Mouse (Mus musculus) mouse trophoblast stem cell (cell line): ENCODE measurements around the gene Sct.
"Not testable (repeated sequence)": the region's sequence is repeated elsewhere in the genome, so short reads cannot be mapped to it uniquely, and the experiment has no call there.

Experiments
- in situ Hi-C, 2 experiments: fragments of 300-500 bp; cut with MseI, MboI; formaldehyde crosslinking; loops; 2 replicates in 1 of 2; 3 replicates in 1 of 2; pipeline ENCODE4 v1.15.1; 2025

Gene Sct

GRCm38 (mm10) chr7:141291921-141292582, 13.1 kb upstream of the Sct start, which contains the start of gene Drd4:
Gene Drd4, plus strand, starts transcription at chr7:141292006.
- in situ Hi-C loops = no loop called here

DNA sequence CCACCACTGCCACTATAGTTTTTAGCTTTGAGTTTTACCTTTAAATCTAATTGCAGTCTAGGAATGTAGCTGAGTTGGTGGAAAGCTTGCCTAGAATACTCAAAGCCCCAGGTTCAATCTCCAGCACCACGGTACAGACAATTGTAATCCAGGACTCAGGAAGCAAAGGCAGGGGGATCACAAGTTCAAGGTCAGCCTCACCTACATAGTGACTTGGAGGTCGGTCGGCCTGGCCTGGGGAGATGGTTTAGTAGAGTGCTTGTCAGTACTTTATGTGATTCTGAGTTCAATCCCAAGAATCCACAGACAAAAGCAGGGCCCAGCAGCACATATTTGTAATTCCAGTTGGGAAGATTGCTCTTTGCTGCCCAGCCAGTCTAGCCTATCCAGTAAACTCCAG, 9.1 kb upstream of the Sct start:
- in situ Hi-C loops = no loop called here

DNA sequence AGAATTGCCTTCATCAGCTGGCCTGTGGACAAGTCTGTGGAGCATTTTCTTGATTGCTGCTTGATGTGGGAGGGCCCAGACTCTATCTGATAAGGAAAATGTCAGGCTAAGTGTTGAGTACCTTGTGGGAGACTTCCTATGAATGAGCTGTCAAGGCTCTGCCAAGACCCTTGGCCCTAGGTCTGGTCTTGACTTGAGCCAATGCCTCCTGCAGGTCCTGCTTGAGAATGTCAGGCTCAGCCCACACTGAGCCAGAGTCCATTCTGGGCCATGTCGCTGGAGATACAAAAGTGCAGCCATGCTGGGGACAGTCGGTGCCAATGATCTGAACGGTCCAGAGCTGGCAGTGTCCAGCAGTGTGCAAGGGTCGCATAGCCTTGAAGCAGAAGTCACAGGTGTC, 3.8 kb upstream of the Sct start:
- in situ Hi-C loops = no loop called here

DNA sequence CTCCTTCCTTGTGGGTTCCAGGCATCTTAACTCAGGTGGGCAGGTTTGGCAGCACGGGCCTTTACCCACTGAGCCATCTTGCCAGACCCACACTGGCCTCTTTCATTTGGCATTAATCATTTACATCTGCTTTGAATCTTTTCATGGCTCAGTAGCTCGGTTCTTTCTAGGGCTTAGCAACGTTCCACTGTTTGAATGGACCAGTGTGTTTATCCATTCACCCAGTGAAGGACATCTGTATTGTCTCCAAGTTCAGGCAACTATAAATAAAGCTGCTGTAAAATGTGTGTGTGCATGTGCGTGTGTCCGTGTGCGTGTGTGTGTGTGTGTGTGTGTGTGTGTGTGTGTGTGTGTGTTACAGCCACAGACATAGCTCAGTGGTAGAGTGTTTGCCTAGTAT, 2.5 kb upstream of the Sct start:
- in situ Hi-C loops = no loop called here

DNA sequence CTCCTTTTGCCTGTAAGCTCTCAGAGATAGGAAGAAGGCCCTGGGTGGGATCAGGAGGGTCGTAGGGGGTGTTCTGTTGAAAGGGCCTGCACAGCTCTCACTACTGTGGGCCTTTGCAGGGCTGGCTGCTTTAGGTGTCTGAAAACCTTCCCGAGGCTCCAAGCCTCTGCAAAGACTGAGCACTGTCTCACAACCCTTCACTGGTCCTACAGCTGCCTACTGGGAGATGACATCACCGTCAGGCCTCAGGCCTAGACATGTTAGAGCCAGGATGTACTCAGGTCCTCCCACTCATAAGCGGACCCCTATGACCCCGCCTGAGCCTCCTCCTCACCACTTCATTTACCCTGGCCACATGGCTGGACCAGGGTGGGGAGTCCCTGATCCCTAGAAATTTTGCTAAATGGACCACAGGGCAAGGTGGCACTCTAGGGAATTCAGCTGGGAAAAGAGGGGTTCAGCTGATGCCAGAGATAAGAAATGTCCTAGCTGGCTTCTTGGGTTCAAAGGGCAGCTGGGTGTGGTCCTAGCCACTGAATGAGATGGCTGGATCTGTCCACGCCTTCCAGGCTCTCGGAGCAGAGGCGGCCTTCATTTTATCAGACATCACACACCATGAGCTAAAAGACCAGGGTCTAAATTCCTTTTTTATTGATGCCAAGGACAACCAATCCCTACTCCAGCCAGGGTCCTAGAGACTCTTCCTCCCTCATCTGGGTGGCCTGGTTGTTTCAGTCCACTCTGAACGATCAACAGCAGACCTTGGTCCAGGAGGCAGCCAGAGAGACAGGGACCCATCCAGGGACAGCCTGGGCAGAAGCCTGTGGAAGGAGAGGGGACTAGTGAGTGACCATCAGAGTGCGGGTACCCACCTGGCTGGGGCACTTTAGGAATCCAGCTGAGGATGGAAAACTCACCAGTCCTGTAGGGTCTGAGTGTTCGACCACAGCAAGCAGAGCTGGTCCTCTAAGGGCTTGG, 943 bp downstream of the Sct start:
- in situ Hi-C loops = no loop called here

GRCm38 (mm10) chr7:141276546-141276945, 2.4 kb downstream of the Sct start, which contains the start of gene Cdhr5:
Gene Cdhr5, minus strand, starts transcription at chr7:141276786.
- in situ Hi-C loops = no loop called here

DNA sequence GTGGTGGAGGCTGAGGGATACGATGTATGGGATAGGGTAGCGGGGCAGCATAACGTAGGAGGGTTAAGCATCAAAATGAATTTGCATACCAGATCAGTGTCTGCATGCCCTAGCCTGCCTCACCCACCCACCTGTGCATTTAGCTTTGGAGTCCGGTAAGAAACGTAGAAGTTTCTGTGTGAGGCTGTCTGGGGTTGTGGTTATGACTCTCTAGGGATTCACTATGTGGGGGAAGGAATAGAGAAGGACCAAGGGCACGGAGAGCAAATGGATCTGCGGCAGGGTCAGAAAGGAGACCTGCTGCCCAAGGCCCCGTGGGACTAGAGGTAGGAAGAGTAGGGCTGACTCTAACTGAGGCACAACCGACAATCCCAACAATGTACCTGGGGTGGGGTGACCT, 3.6 kb downstream of the Sct start:
- in situ Hi-C loops = no loop called here

GRCm38 (mm10) chr7:141270631-141271030, 8.3 kb downstream of the Sct start:
- in situ Hi-C loops = no loop called here

DNA sequence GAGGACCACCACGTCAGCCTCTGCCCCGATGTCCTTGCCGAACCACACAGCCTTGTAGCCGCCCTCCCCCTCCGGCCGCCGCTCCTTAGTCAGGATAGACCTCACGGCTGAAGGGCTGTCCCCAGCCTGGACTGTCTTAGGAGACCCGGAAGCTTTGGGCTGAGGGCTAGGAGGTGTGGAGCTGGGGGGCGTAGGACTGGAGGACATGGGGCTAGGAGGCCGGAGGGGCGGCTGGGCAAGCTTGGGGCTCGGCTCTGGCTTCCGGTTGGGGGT, 9.7 kb downstream of the Sct start:
- in situ Hi-C loops = no loop called here

GRCm38 (mm10) chr7:141268466-141269272, 10.3 kb downstream of the Sct start:
- in situ Hi-C loops = no loop called here

- in situ Hi-C loops = no loop called here
Measured at GRCm38 (mm10) chr7:141265739-141266561, 13.0 kb downstream of the Sct start, which contains the start of gene Irf7. Gene Irf7, minus strand, starts transcription at chr7:141266481.

GRCm38 (mm10) chr7:141265411-141265738, 13.6 kb downstream of the Sct start:
- in situ Hi-C loops = no loop called here

DNA sequence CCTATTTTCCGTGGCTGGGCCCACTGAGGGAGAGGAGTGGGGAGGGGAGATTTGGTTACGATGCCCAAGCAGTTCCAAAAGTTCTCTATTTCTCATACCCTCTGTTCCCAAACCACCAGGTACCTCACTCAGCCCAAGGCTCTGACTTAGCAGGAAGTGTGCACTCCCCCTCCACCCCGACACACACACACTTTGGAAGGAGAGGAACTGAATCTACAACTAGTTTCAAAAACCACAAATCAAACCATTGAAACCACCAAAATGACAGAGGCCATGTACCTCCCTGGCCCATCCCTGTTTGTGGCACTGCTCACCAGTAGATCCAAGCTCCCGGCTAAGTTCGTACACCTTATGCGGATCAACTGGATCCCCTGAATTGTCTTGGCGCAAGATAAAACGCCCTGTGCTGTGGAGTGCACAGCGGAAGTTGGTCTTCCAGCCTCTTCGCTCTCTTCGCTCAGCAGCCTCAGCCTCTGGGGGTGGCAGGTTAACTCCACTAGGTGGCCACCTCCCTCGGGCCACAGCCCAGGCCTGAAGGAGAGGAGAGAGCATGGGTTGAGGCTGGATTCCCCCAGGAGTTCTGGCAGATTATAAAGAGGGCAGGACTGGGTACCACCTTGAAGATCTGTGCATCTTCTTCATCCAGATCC, 14.0 kb downstream of the Sct start:
- in situ Hi-C loops = no loop called here

DNA sequence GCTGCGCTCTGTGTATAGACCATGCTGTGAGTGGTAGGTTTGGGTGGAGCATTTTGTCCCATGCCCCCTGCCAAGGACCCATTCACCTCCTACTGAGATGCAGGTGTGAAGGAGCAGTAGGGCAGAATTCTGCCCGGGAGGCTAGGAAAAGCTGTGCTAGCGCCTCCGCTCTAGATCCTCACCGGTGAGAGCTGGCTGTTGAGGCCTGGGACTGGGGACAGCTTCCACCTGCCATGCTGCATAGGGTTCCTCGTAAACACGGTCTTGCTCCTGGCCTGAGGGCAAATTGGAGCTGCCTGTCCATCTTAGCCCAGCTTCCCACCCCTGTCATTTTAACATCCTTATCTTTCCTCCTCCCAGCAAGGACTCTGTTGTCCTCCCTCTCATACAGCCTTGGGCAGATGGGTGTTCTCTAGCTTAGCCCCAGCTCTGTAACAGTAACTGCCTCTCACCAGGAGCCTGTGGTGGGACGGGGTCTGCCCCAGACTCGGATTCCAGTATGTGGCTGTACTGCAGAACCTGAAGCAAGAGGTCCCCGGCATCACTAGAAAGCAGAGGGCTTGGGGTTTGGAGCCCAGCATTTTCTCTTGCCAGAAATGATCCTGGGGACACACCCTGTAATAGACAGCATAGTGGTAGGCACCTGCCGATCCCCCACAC, 14.8 kb downstream of the Sct start:
- in situ Hi-C loops = no loop called here

- in situ Hi-C loops = no loop called here
Measured at GRCm38 (mm10) chr7:141263640-141264039, 15.3 kb downstream of the Sct start.

DNA sequence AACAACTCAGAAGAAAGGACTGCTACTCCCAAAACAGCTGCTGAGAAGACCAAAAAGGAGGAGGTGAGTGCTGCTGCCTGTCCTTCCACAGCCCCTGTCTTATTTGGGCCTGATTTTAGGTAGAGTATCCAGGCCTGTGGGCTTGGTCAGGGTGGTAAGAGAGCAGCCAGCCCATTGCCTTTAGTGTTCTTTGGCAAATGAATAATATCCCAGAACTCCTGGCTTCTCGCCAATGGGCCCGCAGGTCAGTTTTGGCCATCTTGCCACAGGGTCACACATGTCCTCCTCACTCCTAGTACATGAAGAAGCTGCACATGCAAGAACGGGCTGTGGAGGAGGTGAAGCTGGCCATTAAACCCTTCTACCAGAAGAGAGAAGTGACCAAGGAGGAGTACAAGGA, 17.5 kb downstream of the Sct start:
- in situ Hi-C loops = no loop called here

- in situ Hi-C loops = no loop called here
Measured at GRCm38 (mm10) chr7:141256159-141256558, 22.8 kb downstream of the Sct start.

- in situ Hi-C loops = not testable (repeated sequence)
Measured at GRCm38 (mm10) chr7:141250486-141250885, 28.4 kb downstream of the Sct start.

DNA sequence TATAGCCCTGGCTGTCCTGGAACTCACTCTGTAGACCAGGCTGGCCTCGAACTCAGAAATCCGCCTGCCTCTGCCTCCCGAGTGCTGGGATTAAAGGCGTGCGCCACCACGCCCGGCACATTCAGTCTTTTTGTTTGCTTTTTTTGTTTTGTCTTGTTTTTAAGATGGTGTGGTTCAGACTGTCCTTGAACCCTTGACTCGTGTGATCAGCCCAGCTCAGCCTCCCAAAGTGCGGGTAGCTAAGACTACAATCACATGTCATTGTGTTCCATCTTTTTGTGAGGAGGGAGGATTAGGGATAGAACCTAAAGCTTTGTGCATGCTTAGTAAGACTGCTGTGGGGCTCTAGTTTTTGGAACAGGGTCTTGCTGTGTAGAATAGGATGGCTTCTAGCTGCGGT, 47.4 kb downstream of the Sct start:
- in situ Hi-C loops = no loop called here

GRCm38 (mm10) chr7:141231111-141231510, 47.8 kb downstream of the Sct start:
- in situ Hi-C loops = no loop called here
